Mouse (Mus musculus) liver, postnatal 0 days (tissue): ENCODE data around the gene H2-DMb1.

Source experiments
- CTCF ChIP-seq: sonication (generic); IDR thresholded peaks from 2 replicates; pipeline ENCODE4 v1.5.1; 2016; ENCODE audit warnings: antibody characterized with exemption, low read depth
- EP300 ChIP-seq: IDR thresholded peaks from 2 replicates; pipeline ENCODE4 v1.6.1; 2016; ENCODE audit warnings: antibody characterized with exemption, low read depth, mild to moderate bottlenecking

DNA sequence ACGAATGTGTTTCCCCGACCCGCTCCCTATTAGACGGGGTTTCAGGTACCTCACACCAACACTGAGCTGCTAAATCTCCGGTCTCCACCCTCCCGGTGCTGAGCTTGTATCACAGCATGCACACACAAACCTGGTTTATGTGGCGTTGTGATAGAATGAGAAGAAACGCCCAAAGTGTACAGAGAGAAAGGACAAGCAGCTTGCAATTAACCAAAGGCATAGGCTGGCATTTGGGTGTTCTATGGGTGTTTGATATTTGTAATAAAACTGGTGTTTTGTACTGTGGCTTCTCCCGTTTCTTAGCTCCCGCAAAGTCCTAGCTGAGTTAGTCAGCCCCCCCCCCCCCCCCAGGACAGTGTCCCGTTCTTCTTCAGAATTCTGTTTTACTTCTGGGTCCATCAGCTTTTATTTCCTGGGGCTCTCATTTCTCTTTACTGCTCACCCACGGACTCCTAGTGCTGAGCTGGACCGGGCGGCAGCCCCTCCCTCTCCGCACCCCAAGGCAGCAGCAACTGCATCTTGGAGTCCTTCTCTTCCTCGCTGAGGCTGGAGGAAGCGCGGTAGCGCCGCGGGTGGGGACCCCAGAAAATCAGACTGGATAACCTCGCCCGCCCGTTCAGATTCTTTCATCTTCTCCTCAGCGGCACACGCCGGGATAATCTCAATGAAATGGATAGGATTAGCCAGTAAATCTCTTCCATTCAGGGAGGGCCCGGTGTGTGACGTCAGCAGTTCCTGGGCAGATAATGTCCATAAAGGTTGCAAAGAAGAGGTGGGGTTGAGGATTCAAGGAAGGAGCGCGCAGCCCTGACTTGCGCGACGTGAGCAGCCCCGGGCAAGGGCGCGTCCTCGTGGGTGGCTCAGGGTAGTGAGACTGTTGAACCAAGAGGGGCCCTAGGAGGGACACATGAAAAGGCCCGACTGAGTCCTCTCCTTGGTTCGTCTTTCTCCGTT, 44.3 kb downstream of the H2-DMb1 start, which contains the start of gene Psmb8:
- TF ChIP-seq CTCF (no peak), EP300 (no peak)
